Mouse (Mus musculus) large intestine, adult 2 months (tissue): ENCODE measurements around the gene Robo4. TPM values are rescaled to one million over a fixed set of nuclear protein-coding genes. Genes with fewer than 3 reads are reported as not detected.

Experiments used
- DNase-seq: peaks from one replicate; pipeline ENCODE4 v3.0.0-alpha.2; 2012; ENCODE audit warnings: low read depth, low spot score
- WGBS: fragments of 180-500 bp; shearing (Covaris S2); methylation state at CpG from one replicate; pipeline ENCODE4 v1.1.7; 2018; 5-methylcytosine and 5-hydroxymethylcytosine counted together
- polyA plus RNA-seq: library from polyadenylated mRNA; depleted of rRNA; stranded (reverse); fragments of >200 nt; gene quantifications from 2 replicates; pipeline ENCODE4 v1.2.3, GENCODE M21; 2012; rRNA removed

The Robo4 gene
- polyA plus RNA-seq, 1 experiment = 6.5 TPM

GRCm38 (mm10) chr9:37437772-37438735 is 36.4 kb downstream of the Robo4 start:
- no peak for DNase-seq

GRCm38 (mm10) chr9:37452401-37452800 is 50.7 kb downstream of the Robo4 start:
- DNase-seq = no peak
- 3% methylated on average over 5 of the region's 5 CpGs for WGBS

More at GRCm38 (mm10) chr9:37437772-37438735, 36.4 kb downstream of the Robo4 start:
- 56% methylated on average over 3 of the region's 3 CpGs for WGBS

DNA sequence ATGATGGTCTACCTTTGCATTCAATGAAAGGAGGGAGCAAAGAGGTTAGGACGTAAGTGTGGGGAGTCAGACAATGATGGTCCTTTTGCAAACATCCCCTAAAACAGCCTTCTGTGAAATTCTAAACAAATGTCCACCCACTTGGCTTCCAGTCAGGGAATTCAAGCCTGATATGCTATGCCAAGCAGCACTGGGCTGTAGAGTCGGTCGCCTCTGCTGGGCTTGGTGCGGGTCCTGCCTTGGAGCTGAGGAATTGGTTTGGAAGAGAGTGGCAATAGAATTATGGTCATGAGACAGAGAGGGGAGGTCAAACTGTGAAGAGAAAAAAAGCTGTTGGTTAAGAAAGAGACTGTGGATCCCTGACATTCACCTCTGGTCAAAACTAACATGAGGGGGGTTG is 51.6 kb downstream of the Robo4 start:
- DNase-seq = no peak
- 23% methylated on average over 4 of the region's 4 CpGs for WGBS

DNA sequence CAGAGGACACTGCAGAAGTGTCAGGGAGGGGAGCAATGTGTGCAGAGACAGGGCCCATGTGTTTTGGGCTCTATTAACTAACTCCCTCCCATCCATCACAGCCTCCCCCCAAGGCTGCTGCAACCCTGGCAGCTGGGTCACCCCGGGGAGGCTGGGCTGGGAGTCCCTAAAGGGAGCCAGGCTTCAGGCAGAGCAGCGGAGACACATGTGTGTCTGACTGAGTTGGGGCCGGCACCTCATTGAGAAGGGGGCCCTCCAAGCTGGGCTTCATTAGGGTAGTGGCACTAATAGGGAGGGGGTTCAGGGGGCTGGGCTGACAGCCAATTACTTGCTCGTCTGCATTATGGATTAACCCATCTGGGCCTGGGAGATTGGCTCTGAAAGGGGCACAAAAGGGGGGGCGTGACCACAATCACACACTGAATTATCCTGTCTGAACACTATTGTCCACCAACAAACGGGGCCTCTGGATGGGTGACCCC is 52.4 kb downstream of the Robo4 start:
- WGBS = 21% methylated on average over 6 of the region's 6 CpGs

DNA sequence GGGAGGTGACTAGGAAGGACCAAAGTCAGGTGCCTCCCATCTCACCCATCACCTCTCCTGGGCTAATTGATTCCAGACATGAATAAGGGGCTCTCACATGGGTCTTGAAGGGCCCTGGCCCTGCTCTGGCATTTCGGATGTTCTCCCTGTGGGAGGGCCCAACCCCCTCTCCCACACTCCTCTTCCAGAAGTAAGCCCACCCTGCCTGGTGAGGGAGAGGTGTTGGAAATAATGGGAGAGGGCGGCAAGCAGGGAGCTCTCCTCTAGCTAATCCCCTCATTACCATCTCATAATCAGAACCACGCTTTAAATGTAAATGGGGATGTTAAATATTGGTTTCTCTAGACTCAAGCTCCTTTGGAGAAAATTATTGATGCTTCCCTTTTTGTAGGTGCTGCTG is 53.3 kb downstream of the Robo4 start:
- DNase-seq = no peak

More for the DNA sequence above, 52.4 kb downstream of the Robo4 start:
- no peak for DNase-seq

GRCm38 (mm10) chr9:37455868-37456267 is 54.2 kb downstream of the Robo4 start:
- 7% methylated on average over 8 of the region's 8 CpGs for WGBS
- no peak for DNase-seq

More for the DNA sequence above, 53.3 kb downstream of the Robo4 start:
- 26% methylated on average over 3 of the region's 3 CpGs for WGBS

DNA sequence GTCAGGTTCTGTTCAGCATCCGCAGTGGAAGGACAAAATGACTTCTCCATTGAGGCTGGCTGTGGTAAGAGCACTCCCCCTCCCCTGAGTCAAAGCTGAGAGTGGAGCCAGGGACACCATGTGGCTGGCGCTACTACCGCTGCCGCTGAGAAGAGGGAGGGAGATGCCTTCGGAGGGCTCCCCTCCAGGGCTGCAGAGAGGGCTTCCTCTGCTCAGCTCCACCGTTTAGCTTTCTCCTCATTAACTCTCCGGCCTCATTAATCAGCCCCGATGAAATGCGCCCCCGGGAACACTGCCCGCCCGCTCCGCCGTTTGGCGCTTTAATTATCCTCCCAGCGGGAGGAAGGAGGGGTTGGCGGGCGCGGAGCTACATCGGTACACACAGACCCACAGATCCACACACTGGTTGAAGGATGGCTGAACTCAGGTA is 54.8 kb downstream of the Robo4 start:
- WGBS = 1% methylated on average over 20 of the region's 20 CpGs
- no peak for DNase-seq

DNA sequence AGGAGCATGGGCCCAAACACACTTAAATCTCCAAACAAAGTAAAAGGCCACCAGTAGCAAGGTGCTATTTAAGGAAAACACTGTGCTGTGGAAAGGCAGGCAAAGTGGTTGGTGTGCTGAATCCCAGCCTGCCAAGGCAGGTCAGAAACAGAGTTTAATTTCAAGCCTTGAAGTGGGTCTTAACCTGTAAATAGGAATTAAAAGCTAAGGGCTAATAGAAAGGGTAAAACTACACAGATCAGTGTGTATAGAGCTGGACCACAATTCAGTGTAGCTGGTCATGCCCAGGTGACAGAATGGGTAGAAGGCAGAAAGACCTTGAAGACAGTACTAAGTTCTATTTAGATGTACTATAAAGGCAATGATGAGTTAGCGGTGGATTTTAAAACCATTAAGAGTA is 55.5 kb downstream of the Robo4 start:
- no peak for DNase-seq
- WGBS = 72% methylated on average over 1 of the region's 1 CpGs

- WGBS = 8% methylated on average over 9 of the region's 9 CpGs
- DNase-seq = no peak
Observed at GRCm38 (mm10) chr9:37459665-37460042, 58.0 kb downstream of the Robo4 start.

- DNase-seq = no peak
- WGBS = 1% methylated on average over 81 of the region's 81 CpGs
Observed at GRCm38 (mm10) chr9:37460043-37460960, 58.6 kb downstream of the Robo4 start.

DNA sequence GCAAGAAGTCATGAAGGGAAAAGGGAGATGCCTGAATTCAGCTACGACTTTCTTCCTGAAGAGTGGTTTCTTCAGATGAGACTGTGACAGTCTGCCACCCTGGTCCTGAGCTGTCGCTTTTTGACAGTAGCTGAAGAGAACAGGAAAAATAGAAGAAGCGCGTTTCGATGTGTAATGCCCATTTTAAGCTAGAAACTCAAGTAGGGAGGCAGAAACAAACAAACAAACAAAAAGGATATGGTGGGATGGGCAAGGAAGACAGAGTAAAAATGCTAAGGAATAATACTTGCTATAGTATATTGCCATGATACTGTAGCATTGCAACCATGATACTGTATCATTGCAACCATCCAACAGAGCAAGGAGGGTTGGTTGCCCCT is 59.3 kb downstream of the Robo4 start:
- no peak for DNase-seq
- WGBS = 15% methylated on average over 5 of the region's 5 CpGs

DNA sequence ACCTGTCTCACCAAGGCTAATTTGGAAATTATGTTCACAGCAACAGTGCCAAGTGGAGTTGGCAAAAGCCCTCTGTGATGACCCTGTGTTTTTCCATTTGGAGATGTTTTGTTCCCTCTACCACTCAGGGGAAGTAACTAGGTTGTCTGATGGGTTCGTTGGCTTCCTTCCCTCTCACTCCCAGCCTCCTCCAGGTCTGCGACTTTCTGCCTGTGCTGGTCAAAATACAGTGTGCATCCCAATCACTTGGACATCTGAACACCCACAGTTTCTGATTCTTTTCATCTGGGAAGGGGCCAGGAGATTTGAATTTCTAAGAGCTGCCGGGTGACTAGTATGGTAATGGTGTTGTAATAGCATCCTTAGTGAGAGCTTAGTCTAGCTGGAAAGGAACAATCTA is 59.9 kb downstream of the Robo4 start:
- WGBS = 24% methylated on average over 3 of the region's 3 CpGs

DNA sequence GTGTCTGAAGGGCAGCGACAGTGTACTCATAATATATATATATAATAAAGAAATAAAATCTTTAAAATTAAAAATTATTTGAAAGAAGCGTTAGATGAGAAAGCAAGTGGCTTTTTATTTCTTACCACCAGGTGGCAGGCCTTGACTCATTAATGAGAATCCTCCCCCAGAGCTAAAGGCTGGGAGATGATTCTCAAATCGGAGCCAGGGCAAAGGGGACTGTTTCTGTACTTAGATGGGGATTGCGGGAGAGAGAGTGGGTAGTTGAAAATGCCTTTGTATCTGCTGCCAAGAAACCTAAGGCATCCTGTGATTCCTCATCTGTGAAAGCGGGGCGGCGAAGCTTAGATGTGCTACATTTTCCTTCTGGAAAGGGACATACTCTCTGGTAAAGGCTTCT is 61.1 kb downstream of the Robo4 start:
- WGBS = 19% methylated on average over 7 of the region's 7 CpGs
- peak; percentile 21 for DNase-seq

More for the DNA sequence above, 59.9 kb downstream of the Robo4 start:
- no peak for DNase-seq

Other genes with a start within 250 kb of the Robo4 start
- gene Tmem218, start 193.7 kb upstream of the Robo4 start, polyA plus RNA-seq = 1.8 and 2.1 TPM in 2 replicates
- 1.4 and 2.1 TPM in 2 replicates for gene Slc37a2, start 146.2 kb upstream of the Robo4 start, polyA plus RNA-seq
- gene Ccdc15, start 53.5 kb upstream of the Robo4 start, polyA plus RNA-seq = 0.43 and 0.60 TPM in 2 replicates
- gene Hepacam, start 34.5 kb upstream of the Robo4 start, polyA plus RNA-seq = 0.25 and 0.27 TPM in 2 replicates
- 0.21 and 0.44 TPM in 2 replicates for gene Robo3, start 31.3 kb downstream of the Robo4 start, polyA plus RNA-seq
- gene Msantd2, start 87.4 kb downstream of the Robo4 start, polyA plus RNA-seq = 6.3 and 11.2 TPM in 2 replicates
- gene Esam, start 126.2 kb downstream of the Robo4 start, polyA plus RNA-seq = 15.3 and 18.6 TPM in 2 replicates
- 2.3 and 2.6 TPM in 2 replicates for gene Vsig2, start 137.4 kb downstream of the Robo4 start, polyA plus RNA-seq
- 2.9 TPM in 2 replicates for gene Nrgn, start 151.0 kb downstream of the Robo4 start, polyA plus RNA-seq
- 7.7 and 15.0 TPM in 2 replicates for gene Siae, start 153.8 kb downstream of the Robo4 start, polyA plus RNA-seq
- 0.30 and 0.60 TPM in 2 replicates for gene Spa17, start 211.8 kb downstream of the Robo4 start, polyA plus RNA-seq